Mouse (Mus musculus) forebrain, postnatal 0 days (tissue): ENCODE measurements around the gene Tnxb. TPM values are rescaled to one million over a fixed set of nuclear protein-coding genes. Genes with fewer than 3 reads are reported as not detected.

ENCODE experiments used
- ATAC-seq: fragments of 200-750 bp; cut with Nextera tagmentation; 2 replicates; pipeline ENCODE4 v1.8.0; 2017; ENCODE audit warnings: mild to moderate bottlenecking, moderate library complexity
- DNase-seq: peaks from one replicate; pipeline ENCODE4 v3.0.0-alpha.2; 2015
- H3K27ac ChIP-seq: fragments of 300-500 bp; sonication (generic); 2 replicates; pipeline ENCODE4 v1.5.1; 2014; ENCODE audit warnings: low read depth, mild to moderate bottlenecking, antibody characterized with exemption, low read length, moderate library complexity, mixed read lengths
- H3K27me3 ChIP-seq: fragments of 300-500 bp; sonication (generic); 2 replicates; pipeline ENCODE4 v1.6.1; 2014; ENCODE audit warnings: mild to moderate bottlenecking, low read length, mixed read lengths; ENCODE audit not compliant: insufficient read depth
- H3K36me3 ChIP-seq: fragments of 300-500 bp; sonication (generic); 2 replicates; pipeline ENCODE4 v1.6.1; 2014; ENCODE audit warnings: mild to moderate bottlenecking, moderate library complexity; ENCODE audit not compliant: insufficient read depth
- H3K4me1 ChIP-seq: fragments of 300-500 bp; sonication (generic); 2 replicates; pipeline ENCODE4 v1.6.1; 2014; ENCODE audit warnings: antibody characterized with exemption; ENCODE audit not compliant: insufficient read depth
- H3K4me2 ChIP-seq: fragments of 300-500 bp; sonication (generic); 2 replicates; pipeline ENCODE4 v1.6.1; 2014; ENCODE audit warnings: low read depth, mild to moderate bottlenecking, moderate library complexity
- H3K4me3 ChIP-seq: fragments of 300-500 bp; sonication (generic); 2 replicates; pipeline ENCODE4 v1.5.1; 2014; ENCODE audit warnings: low read depth, low read length, mixed read lengths
- H3K9ac ChIP-seq: fragments of 300-500 bp; sonication (generic); 2 replicates; pipeline ENCODE4 v1.6.1; 2014; ENCODE audit warnings: mild to moderate bottlenecking
- H3K9me3 ChIP-seq: fragments of 300-500 bp; sonication (generic); 2 replicates; pipeline ENCODE4 v1.6.1; 2016; ENCODE audit warnings: low read length
- CTCF ChIP-seq: sonication (generic); IDR thresholded peaks from 2 replicates; pipeline ENCODE4 v1.5.1; 2016; ENCODE audit warnings: antibody characterized with exemption, control low read depth, low read depth
- WGBS: fragments of 180-500 bp; shearing (Covaris S2); extraction: QIAGEN DNeasy Blood & Tissue Kit; methylation state at CpG from one replicate; pipeline ENCODE4 v1.1.7; 2014; 5-methylcytosine and 5-hydroxymethylcytosine counted together
- polyA plus RNA-seq: library from polyadenylated mRNA; unstranded; fragments of >200 nt; fragmentation: Nextera tagmentation; extraction: Ambion mirVana; gene quantifications from 2 replicates; pipeline ENCODE4 v1.2.1, GENCODE M21; 2015
- total RNA-seq: library from RNA; depleted of rRNA; stranded (reverse); fragments of >200 nt; gene quantifications from 2 replicates; pipeline ENCODE4 v1.2.3, GENCODE M21; 2014

The Tnxb gene
- total and polyA plus RNA-seq, 2 experiments from 2014 or later: 0.16 to 1.7 TPM

GRCm38 (mm10) chr17:34676671-34677070 is 6.3 kb downstream of the Tnxb start:
- H3K4me1 ChIP-seq: no peaks in the 10 kb centered on the region
- no peaks in the 10 kb centered on the region for H3K36me3 ChIP-seq
- H3K4me3 ChIP-seq: no peak overlapping the region
- H3K9me3 ChIP-seq: no peaks in the 10 kb centered on the region
- no peak overlapping the region for H3K4me2 ChIP-seq
- H3K27ac ChIP-seq: no peak overlapping the region
- H3K9ac ChIP-seq: no peak overlapping the region
- H3K27me3 ChIP-seq: peaks cover 24% of the 10 kb centered on the region
- DNase-seq (no peak), ATAC-seq (no peak)
- WGBS: 80% methylated on average over 12 of the region's 12 CpGs
- no peak for TF ChIP-seq CTCF

GRCm38 (mm10) chr17:34680191-34680590 is 9.9 kb downstream of the Tnxb start:
- ATAC-seq (no peak), DNase-seq (no peak)
- no peaks in the 10 kb centered on the region for H3K9me3 ChIP-seq
- no peak overlapping the region for H3K9ac ChIP-seq
- no peak overlapping the region for H3K4me3 ChIP-seq
- H3K4me2 ChIP-seq: no peak overlapping the region
- no peaks in the 10 kb centered on the region for H3K36me3 ChIP-seq
- no peak overlapping the region for H3K27ac ChIP-seq
- no peaks in the 10 kb centered on the region for H3K4me1 ChIP-seq
- TF ChIP-seq CTCF: no peak
- H3K27me3 ChIP-seq: no peaks in the 10 kb centered on the region
- 85% methylated on average over 26 of the region's 26 CpGs for WGBS

- Histone ChIP-seq H3K4me1 (no peaks in the 10 kb centered on the region), H3K27me3 (no peaks in the 10 kb centered on the region), H3K36me3 (no peaks in the 10 kb centered on the region), H3K9me3 (no peaks in the 10 kb centered on the region), H3K4me3 (no peak overlapping the region), H3K4me2 (no peak overlapping the region), H3K27ac (no peak overlapping the region), H3K9ac (no peak overlapping the region)
- DNase-seq (no peak), ATAC-seq (no peak)
- WGBS: 71% methylated on average over 4 of the region's 4 CpGs
- TF ChIP-seq CTCF: no peak
Observed at GRCm38 (mm10) chr17:34680621-34681020, 10.3 kb downstream of the Tnxb start.

GRCm38 (mm10) chr17:34681132-34681571 is 10.8 kb downstream of the Tnxb start:
- DNase-seq (no peak), ATAC-seq (no peak)
- Histone ChIP-seq H3K4me1 (no peaks in the 10 kb centered on the region), H3K27me3 (no peaks in the 10 kb centered on the region), H3K9ac (no peak overlapping the region), H3K4me3 (no peak overlapping the region), H3K4me2 (no peak overlapping the region), H3K27ac (no peak overlapping the region), H3K9me3 (no peaks in the 10 kb centered on the region), H3K36me3 (no peaks in the 10 kb centered on the region)
- 74% methylated on average over 17 of the region's 17 CpGs for WGBS
- TF ChIP-seq CTCF: no peak

- Histone ChIP-seq H3K27ac (no peak overlapping the region), H3K4me1 (no peaks in the 10 kb centered on the region), H3K4me3 (no peak overlapping the region), H3K27me3 (no peaks in the 10 kb centered on the region), H3K36me3 (no peaks in the 10 kb centered on the region), H3K4me2 (no peak overlapping the region), H3K9me3 (no peaks in the 10 kb centered on the region), H3K9ac (no peak overlapping the region)
- no peak for ATAC-seq
- DNase-seq: no peak
- WGBS: 76% methylated on average over 11 of the region's 11 CpGs
- TF ChIP-seq CTCF: no peak
Observed at GRCm38 (mm10) chr17:34681881-34682536, 11.7 kb downstream of the Tnxb start.

- Histone ChIP-seq H3K4me2 (no peak overlapping the region), H3K4me3 (no peak overlapping the region), H3K4me1 (no peaks in the 10 kb centered on the region), H3K36me3 (no peaks in the 10 kb centered on the region), H3K27ac (no peak overlapping the region), H3K9me3 (no peaks in the 10 kb centered on the region), H3K9ac (no peak overlapping the region), H3K27me3 (no peaks in the 10 kb centered on the region)
- TF ChIP-seq CTCF: no peak
- ATAC-seq: no peak
- 74% methylated on average over 8 of the region's 8 CpGs for WGBS
- DNase-seq: no peak
Observed at GRCm38 (mm10) chr17:34683179-34683578, 12.8 kb downstream of the Tnxb start.

- no peak overlapping the region for H3K4me3 ChIP-seq
- H3K9ac ChIP-seq: no peak overlapping the region
- WGBS: 66% methylated on average over 10 of the region's 10 CpGs
- ATAC-seq (no peak), DNase-seq (no peak)
- no peaks in the 10 kb centered on the region for H3K9me3 ChIP-seq
- no peak overlapping the region for H3K27ac ChIP-seq
- H3K4me1 ChIP-seq: no peaks in the 10 kb centered on the region
- no peak for TF ChIP-seq CTCF
- no peaks in the 10 kb centered on the region for H3K27me3 ChIP-seq
- no peak overlapping the region for H3K4me2 ChIP-seq
- no peaks in the 10 kb centered on the region for H3K36me3 ChIP-seq
Observed at GRCm38 (mm10) chr17:34683686-34684220, 13.4 kb downstream of the Tnxb start.
